Mouse (Mus musculus) G1E (cell line): Measurements from ENCODE around the gene Slc4a4.

ENCODE experiments used
- CTCF ChIP-seq: IDR thresholded peaks from 2 replicates; pipeline ENCODE4 v1.5.1; 2012; ENCODE audit warnings: low read depth, low read length, inconsistent platforms, mixed read lengths
- GATA1 ChIP-seq: IDR thresholded peaks from 2 replicates; pipeline ENCODE4 v1.6.1; 2012; ENCODE audit warnings: borderline replicate concordance, low read length, inconsistent platforms, mixed read lengths
- POLR2AphosphoS5 ChIP-seq: IDR thresholded peaks from 2 replicates; pipeline ENCODE4 v1.6.1; 2012; ENCODE audit warnings: low read depth, low read length, inconsistent platforms; ENCODE audit not compliant: insufficient replicate concordance
- TAL1 ChIP-seq: conservative IDR thresholded peaks from 2 replicates; pipeline ENCODE4 v1.6.1; 2012; ENCODE audit warnings: low read depth, low read length, inconsistent platforms, mixed read lengths

GRCm38 (mm10) chr5:89194654-89195053 is 308.0 kb downstream of the Slc4a4 start:
- no peak for TF ChIP-seq CTCF
- no peak for TF ChIP-seq POLR2AphosphoS5
- TF ChIP-seq GATA1: no peak
- no peak for TF ChIP-seq TAL1
